Mouse (Mus musculus) hindbrain, postnatal 0 days (tissue): Measurements from ENCODE around the gene Wdr49. TPM values are rescaled to one million over a fixed set of nuclear protein-coding genes. Genes with fewer than 3 reads are reported as not detected.

Source experiments
- ATAC-seq: fragments of 200-750 bp; cut with Nextera tagmentation; 2 replicates; pipeline ENCODE4 v1.8.0; 2017; ENCODE audit warnings: mild to moderate bottlenecking, moderate TSS enrichment, moderate library complexity
- DNase-seq: peaks from one replicate; pipeline ENCODE4 v3.0.0-alpha.2; 2015; ENCODE audit warnings: low spot score
- H3K27ac ChIP-seq: fragments of 300-500 bp; sonication (generic); 2 replicates; pipeline ENCODE4 v1.5.1; 2014; ENCODE audit warnings: mild to moderate bottlenecking
- H3K27me3 ChIP-seq: fragments of 300-500 bp; sonication (generic); 2 replicates; pipeline ENCODE4 v1.6.1; 2014; ENCODE audit warnings: low read length, mixed read lengths; ENCODE audit not compliant: insufficient read depth
- H3K36me3 ChIP-seq: fragments of 300-500 bp; sonication (generic); 2 replicates; pipeline ENCODE4 v1.6.1; 2014; ENCODE audit warnings: low read length, mixed read lengths; ENCODE audit not compliant: insufficient read depth
- H3K4me1 ChIP-seq: fragments of 300-500 bp; sonication (generic); 2 replicates; pipeline ENCODE4 v1.6.1; 2014; ENCODE audit warnings: antibody characterized with exemption, low read length, mixed read lengths; ENCODE audit not compliant: insufficient read depth
- H3K4me2 ChIP-seq: fragments of 300-500 bp; sonication (generic); 2 replicates; pipeline ENCODE4 v1.6.1; 2014; ENCODE audit warnings: low read depth, mild to moderate bottlenecking, low read length, moderate library complexity, mixed read lengths
- H3K4me3 ChIP-seq: fragments of 300-500 bp; sonication (generic); 2 replicates; pipeline ENCODE4 v1.5.1; 2014; ENCODE audit warnings: low read length
- H3K9ac ChIP-seq: fragments of 300-500 bp; sonication (generic); replicated peaks from 2 replicates; pipeline ENCODE4 v1.6.1; 2014; ENCODE audit warnings: mild to moderate bottlenecking, low read length, moderate library complexity, mixed read lengths
- H3K9me3 ChIP-seq: fragments of 300-500 bp; sonication (generic); 2 replicates; pipeline ENCODE4 v1.6.1; 2016; ENCODE audit warnings: low read length, mixed read lengths
- CTCF ChIP-seq: IDR thresholded peaks from 2 replicates; pipeline ENCODE4 v1.5.1; 2016; ENCODE audit warnings: antibody characterized with exemption, control low read depth, low read depth
- WGBS: fragments of 180-500 bp; shearing (Covaris S2); extraction: QIAGEN DNeasy Blood & Tissue Kit; methylation state at CpG from one replicate; pipeline ENCODE4 v1.1.7; 2014; 5-methylcytosine and 5-hydroxymethylcytosine counted together
- polyA plus RNA-seq: library from polyadenylated mRNA; unstranded; fragments of >200 nt; fragmentation: Nextera tagmentation; extraction: Ambion mirVana; gene quantifications from 2 replicates; pipeline ENCODE4 v1.2.1, GENCODE M21; 2015
- total RNA-seq: library from RNA; depleted of rRNA; stranded (reverse); fragments of >200 nt; gene quantifications from 2 replicates; pipeline ENCODE4 v1.2.3, GENCODE M21; 2014

The Wdr49 gene
- total and polyA plus RNA-seq, 2 experiments from 2014 or later = 0.35 to 1.3 TPM

- Histone ChIP-seq H3K27me3 (no peaks in the 10 kb centered on the region), H3K9ac (no peak overlapping the region), H3K4me1 (no peaks in the 10 kb centered on the region; the same call in 1 of the 2 replicates), H3K4me2 (no peak overlapping the region), H3K36me3 (no peaks in the 10 kb centered on the region), H3K9me3 (no peaks in the 10 kb centered on the region), H3K27ac (peak overlapping the region; percentile 62), H3K4me3 (no peak overlapping the region)
- WGBS = 70% methylated on average over 3 of the region's 3 CpGs
- ATAC-seq (no peak), DNase-seq (no peak)
- TF ChIP-seq CTCF = no peak
Observed at GRCm38 (mm10) chr3:75394487-75394886, 87.5 kb downstream of the Wdr49 start.

- Histone ChIP-seq H3K9me3 (no peaks in the 10 kb centered on the region), H3K4me3 (no peak overlapping the region), H3K27me3 (no peaks in the 10 kb centered on the region), H3K4me2 (no peak overlapping the region), H3K4me1 (peaks cover 6% of the 10 kb centered on the region; the same call in 1 of the 2 replicates), H3K36me3 (no peaks in the 10 kb centered on the region), H3K27ac (no peak overlapping the region), H3K9ac (no peak overlapping the region)
- DNase-seq (peak; percentile 67), ATAC-seq (peak; percentile 90)
- WGBS = 39% methylated on average over 2 of the region's 2 CpGs
- no peak for TF ChIP-seq CTCF
Observed at GRCm38 (mm10) chr3:75381776-75382175, 100.2 kb downstream of the Wdr49 start.

GRCm38 (mm10) chr3:75353972-75354371 lies 128.0 kb downstream of the Wdr49 start:
- H3K9ac ChIP-seq = no peak overlapping the region
- no peak overlapping the region for H3K4me3 ChIP-seq
- no peak for DNase-seq
- no peak for TF ChIP-seq CTCF
- H3K27ac ChIP-seq = no peak overlapping the region
- H3K9me3 ChIP-seq = no peaks in the 10 kb centered on the region
- H3K4me2 ChIP-seq = no peak overlapping the region
- H3K36me3 ChIP-seq = no peaks in the 10 kb centered on the region
- H3K27me3 ChIP-seq = no peaks in the 10 kb centered on the region
- no peak for ATAC-seq
- no peaks in the 10 kb centered on the region for H3K4me1 ChIP-seq

- DNase-seq = no peak
- Histone ChIP-seq H3K36me3 (no peaks in the 10 kb centered on the region), H3K27me3 (no peaks in the 10 kb centered on the region), H3K27ac (no peak overlapping the region), H3K9ac (no peak overlapping the region), H3K9me3 (no peaks in the 10 kb centered on the region), H3K4me1 (no peaks in the 10 kb centered on the region), H3K4me3 (no peak overlapping the region), H3K4me2 (no peak overlapping the region)
- no peak for TF ChIP-seq CTCF
- ATAC-seq = no peak
Observed at GRCm38 (mm10) chr3:75337196-75337595, 144.8 kb downstream of the Wdr49 start.

GRCm38 (mm10) chr3:75320999-75321398 lies 161.0 kb downstream of the Wdr49 start:
- Histone ChIP-seq H3K4me1 (no peaks in the 10 kb centered on the region), H3K9me3 (no peaks in the 10 kb centered on the region), H3K4me3 (no peak overlapping the region), H3K4me2 (no peak overlapping the region), H3K27me3 (no peaks in the 10 kb centered on the region), H3K36me3 (no peaks in the 10 kb centered on the region), H3K9ac (no peak overlapping the region), H3K27ac (no peak overlapping the region)
- DNase-seq (no peak), ATAC-seq (no peak)
- WGBS = 81% methylated on average over 4 of the region's 4 CpGs
- no peak for TF ChIP-seq CTCF

GRCm38 (mm10) chr3:75308861-75309260 lies 173.1 kb downstream of the Wdr49 start:
- H3K4me3 ChIP-seq = no peak overlapping the region

GRCm38 (mm10) chr3:75308228-75308627 lies 173.7 kb downstream of the Wdr49 start:
- Histone ChIP-seq H3K4me2 (no peak overlapping the region), H3K27ac (no peak overlapping the region), H3K9me3 (no peaks in the 10 kb centered on the region), H3K4me1 (no peaks in the 10 kb centered on the region), H3K9ac (no peak overlapping the region), H3K36me3 (no peaks in the 10 kb centered on the region), H3K4me3 (no peak overlapping the region), H3K27me3 (no peaks in the 10 kb centered on the region)
- DNase-seq (no peak), ATAC-seq (no peak)
- 71% methylated on average over 3 of the region's 3 CpGs for WGBS
- TF ChIP-seq CTCF = no peak

More at GRCm38 (mm10) chr3:75308861-75309260, 173.1 kb downstream of the Wdr49 start:
- Histone ChIP-seq H3K4me2 (no peak overlapping the region), H3K27me3 (no peaks in the 10 kb centered on the region), H3K9ac (no peak overlapping the region), H3K4me1 (no peaks in the 10 kb centered on the region), H3K9me3 (no peaks in the 10 kb centered on the region), H3K27ac (no peak overlapping the region), H3K36me3 (no peaks in the 10 kb centered on the region)
- no peak for DNase-seq
- no peak for ATAC-seq
- no peak for TF ChIP-seq CTCF
- 92% methylated on average over 4 of the region's 4 CpGs for WGBS
